Mouse (Mus musculus) embryonic facial prominence, embryonic 14.5 days (tissue): ENCODE data around the gene Tmem125. TPM values are rescaled to one million over a fixed set of nuclear protein-coding genes. Genes with fewer than 3 reads are reported as not detected.

ENCODE experiments used
- polyA plus RNA-seq: library from polyadenylated mRNA; unstranded; fragments of >200 nt; fragmentation: Nextera tagmentation; extraction: Ambion mirVana; gene quantifications from 2 replicates; pipeline ENCODE4 v1.2.1, GENCODE M21; 2014

The Tmem125 gene
- polyA plus RNA-seq, 1 experiment from 2014 or later, result 5.8 TPM

Other genes with a start within 250 kb of the Tmem125 start
- 8.7 and 9.3 TPM in 2 replicates for gene Szt2, start 134.8 kb downstream of the Tmem125 start, polyA plus RNA-seq
- gene Med8, start 134.7 kb downstream of the Tmem125 start, polyA plus RNA-seq, result 85.0 and 97.1 TPM in 2 replicates
- gene Elovl1, start 116.0 kb downstream of the Tmem125 start, polyA plus RNA-seq, result 106 and 118 TPM in 2 replicates
- 159 and 192 TPM in 2 replicates for gene Cdc20, start 106.7 kb downstream of the Tmem125 start, polyA plus RNA-seq
- gene Mpl, start 86.5 kb downstream of the Tmem125 start, polyA plus RNA-seq, result 0.45 and 0.48 TPM in 2 replicates
- 22.3 and 24.2 TPM in 2 replicates for gene Tie1, start 54.0 kb downstream of the Tmem125 start, polyA plus RNA-seq
- gene 2610528J11Rik, start 17.0 kb downstream of the Tmem125 start, polyA plus RNA-seq, result 6.1 and 8.2 TPM in 2 replicates
- 0.38 and 1.4 TPM in 2 replicates for gene Cfap57, start 76.7 kb upstream of the Tmem125 start, polyA plus RNA-seq
- 148 and 150 TPM in 2 replicates for gene Ebna1bp2, start 76.8 kb upstream of the Tmem125 start, polyA plus RNA-seq
- gene Olfr62, start 114.9 kb upstream of the Tmem125 start, polyA plus RNA-seq, result 0.13 and 0.22 TPM in 2 replicates
- gene Olfr1342, start 148.7 kb upstream of the Tmem125 start, polyA plus RNA-seq, result 0.12 and 0.22 TPM in 2 replicates
- 0.11 TPM in 1 of 2 replicates, not detected in the other for gene Olfr1341, start 159.5 kb upstream of the Tmem125 start, polyA plus RNA-seq
- gene Olfr1340, start 176.1 kb upstream of the Tmem125 start, polyA plus RNA-seq, result 0.08 and 0.24 TPM in 2 replicates
- gene Olfr1339, start 188.1 kb upstream of the Tmem125 start, polyA plus RNA-seq, result 0.16 TPM in 1 of 2 replicates, not detected in the other
- gene Olfr1338, start 214.7 kb upstream of the Tmem125 start, polyA plus RNA-seq, result 0.13 TPM in 1 of 2 replicates, not detected in the other
- not detected in 2 replicates for gene Olfr1337, start 238.5 kb upstream of the Tmem125 start, polyA plus RNA-seq